Mouse (Mus musculus) right cerebral cortex, postnatal 36 days (tissue): ENCODE measurements at regions not wholly inside any gene's neighbourhood (a gene's known extent, or its start where the extent isn't known, plus 50 kb on each side); places are given as distances from the start of the nearest gene placed in this dataset.

ENCODE experiments used
- DNase-seq, 2 experiments: peaks; one replicate each; pipeline ENCODE4 v3.0.0; 2022; ENCODE audit warnings: low spot score in 2 of 2, mixed read lengths in 1 of 2

GRCm38 (mm10) chr13:45275391-45275790 lies 114.2 kb upstream of the Mylip start:
- no peak for DNase-seq

DNA sequence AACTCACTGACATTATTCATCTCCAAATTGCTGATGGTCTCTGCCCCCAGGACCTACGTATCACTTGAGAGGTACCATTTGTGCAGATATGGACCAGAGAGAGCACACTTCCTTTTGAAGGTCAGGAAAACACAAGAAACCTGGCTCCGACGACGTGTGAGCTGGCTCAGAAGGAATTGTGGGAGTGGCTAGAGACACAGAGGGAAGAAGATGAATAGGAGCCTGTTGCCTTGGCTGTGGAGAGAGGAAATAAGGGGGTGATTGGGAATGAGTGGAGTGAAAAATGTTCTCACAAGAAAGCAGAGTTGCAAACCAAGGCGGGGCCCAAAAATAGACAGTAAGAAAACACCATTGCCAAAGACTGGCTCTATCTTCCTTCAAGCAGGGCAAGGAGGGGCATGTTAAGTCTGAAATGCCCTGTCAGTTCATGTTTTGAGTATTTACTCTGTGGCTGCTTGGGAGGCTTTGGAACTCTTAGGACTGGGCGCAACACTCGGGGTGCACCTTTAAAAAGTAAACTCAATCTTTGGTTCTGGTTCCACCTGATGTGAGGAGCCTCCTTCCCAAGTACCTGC lies 111.6 kb upstream of the Mylip start:
- DNase-seq = no peak

GRCm38 (mm10) chr13:45281106-45281505 lies 108.4 kb upstream of the Mylip start:
- DNase-seq = no peak

DNA sequence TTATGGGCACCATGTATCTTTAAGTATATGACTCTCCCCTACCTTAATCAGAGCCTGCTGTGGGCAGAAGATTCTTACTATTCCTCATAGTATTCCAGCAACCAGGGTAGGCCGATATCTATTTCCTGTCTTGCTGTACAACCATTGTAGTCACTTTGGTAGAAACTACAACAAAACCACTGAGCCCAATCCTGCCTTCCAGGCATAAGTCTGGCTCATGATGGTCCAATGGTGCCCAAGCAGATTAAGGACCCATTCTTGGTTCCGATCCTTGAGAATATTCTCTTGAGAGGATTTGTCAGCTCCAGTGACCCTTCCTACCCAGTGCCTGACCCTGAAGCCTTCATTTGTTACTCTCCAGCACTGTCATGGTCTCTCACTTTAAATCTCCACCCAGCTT lies 102.9 kb upstream of the Mylip start:
- no peak for DNase-seq

DNA sequence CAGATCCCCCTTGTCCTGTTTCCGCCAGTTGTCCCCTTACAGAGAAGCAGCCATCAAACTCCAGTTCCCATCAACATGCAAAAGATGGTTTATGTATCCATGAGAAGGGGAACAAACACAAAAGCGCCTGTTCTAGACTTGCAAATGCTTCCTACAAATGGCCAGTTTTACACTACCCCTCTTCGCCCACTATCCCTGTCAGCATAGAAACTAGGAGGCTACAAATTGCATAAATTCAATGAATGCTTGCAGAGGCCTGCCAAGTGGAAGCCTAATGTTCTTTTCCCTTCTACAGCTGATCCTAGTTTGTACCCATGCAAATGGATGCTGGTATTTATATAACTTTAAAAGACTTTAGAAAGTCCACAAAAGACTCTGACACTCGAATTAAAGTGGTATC lies 102.3 kb upstream of the Mylip start:
- DNase-seq = peak in 1 of 2 experiments; percentile 10

DNA sequence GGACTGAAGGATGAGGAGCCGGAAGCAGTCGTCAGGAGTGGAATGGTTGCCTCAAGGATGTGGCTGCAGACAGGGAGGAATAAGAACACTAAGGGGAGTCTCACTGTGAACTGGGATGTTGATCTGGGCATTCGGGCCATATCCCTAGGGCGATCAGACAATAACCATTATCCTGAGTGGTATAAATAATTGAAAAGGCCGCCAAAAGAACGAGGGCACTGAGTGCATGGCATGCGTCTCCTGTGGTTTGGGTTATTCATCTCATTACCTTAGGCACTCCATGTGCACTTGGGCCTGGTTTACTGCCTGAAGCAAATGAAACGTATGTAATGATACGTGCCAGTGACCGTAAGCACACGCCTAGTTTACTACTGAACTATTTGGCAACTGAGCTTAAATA lies 99.6 kb upstream of the Mylip start:
- no peak for DNase-seq

DNA sequence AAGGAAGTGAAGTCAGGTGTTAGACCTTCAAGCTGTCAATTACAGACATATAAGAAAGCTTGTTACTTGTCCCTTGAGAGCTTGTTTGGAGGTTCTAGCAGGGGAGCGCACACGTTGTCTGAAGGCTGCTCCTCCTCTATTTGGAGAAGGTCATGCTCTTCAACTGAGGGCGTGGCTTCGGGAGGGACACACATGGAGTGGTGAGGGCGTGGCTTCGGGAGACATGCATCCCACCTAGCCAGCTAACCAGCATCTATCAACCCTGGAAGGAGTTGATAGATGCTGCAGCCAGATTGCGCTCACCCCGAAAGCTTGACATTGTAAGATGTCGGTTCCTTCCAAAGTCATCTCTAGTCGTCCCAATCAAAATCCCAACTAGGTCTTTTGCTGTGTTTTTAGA lies 94.9 kb upstream of the Mylip start:
- DNase-seq = no peak

DNA sequence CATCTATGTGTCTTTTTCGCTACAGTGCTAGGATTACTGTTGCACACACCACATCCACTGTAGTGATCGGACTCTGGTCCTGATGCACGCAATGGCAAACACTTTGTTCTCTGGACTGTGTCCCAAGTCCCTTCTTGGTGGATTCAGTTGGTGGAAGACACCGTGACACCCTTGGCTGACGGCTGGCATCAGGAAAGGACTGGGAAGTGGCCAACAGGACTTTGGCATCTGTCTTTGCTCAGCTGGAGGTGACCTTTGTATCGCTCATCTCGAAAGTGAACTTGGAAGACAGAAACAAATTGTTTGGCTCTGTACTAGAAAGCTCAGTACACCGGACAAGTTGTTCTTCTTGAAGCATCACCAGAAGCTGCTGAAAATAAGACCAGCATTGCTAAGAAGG lies 88.9 kb upstream of the Mylip start:
- no peak for DNase-seq

DNA sequence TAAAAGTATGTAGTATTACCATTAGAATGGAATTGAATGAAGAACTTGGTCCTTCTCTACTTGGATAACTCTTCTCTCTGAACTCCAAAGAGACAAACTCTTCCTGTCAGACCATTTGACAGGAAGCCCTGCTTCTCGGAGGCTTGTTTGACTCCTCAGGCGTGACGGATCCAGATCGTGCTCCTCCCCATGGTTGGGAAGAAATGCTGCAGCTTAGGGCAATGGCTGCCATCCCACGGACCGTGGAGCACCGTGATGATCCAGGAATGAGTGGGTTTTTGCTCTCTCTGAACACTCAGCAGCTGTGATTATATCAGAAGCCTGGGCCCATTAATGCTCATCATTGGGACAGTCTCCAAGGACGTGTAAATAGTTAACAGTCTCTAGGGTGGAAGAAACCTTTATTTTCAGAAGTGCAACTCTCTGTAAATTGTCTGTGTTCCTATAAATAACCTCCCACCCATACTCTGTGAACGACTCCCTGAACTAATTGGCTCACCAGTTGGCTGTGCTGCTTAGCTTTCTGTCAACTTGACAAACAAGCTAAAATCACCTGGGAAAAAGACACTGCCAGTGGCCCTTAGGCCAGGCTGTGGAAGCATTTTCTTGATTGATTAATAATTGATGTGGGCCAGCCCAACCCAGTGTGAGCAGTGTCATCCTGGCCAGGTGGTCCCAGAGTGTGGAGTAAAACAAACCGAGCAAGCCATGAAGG lies 88.2 kb upstream of the Mylip start:
- no peak for DNase-seq

DNA sequence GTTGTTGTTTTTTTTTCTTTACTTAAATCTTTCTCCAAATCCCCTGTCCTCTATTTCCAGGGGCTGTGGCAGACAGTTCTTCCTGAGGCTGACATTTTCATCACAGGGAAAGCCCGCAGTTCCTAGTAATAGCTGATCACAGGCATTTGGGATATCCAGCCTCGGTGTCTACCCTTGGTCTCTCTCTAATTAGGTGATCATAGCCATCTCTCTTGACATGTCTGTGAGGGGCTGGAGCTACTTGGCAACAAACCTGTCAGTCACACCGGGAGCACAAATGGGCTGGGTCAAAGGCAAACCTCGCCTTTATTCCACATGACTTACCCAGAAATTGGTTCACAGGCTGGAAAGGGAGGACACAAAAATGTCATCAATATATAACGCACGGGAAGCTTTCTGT lies 86.7 kb upstream of the Mylip start:
- no peak for DNase-seq

DNA sequence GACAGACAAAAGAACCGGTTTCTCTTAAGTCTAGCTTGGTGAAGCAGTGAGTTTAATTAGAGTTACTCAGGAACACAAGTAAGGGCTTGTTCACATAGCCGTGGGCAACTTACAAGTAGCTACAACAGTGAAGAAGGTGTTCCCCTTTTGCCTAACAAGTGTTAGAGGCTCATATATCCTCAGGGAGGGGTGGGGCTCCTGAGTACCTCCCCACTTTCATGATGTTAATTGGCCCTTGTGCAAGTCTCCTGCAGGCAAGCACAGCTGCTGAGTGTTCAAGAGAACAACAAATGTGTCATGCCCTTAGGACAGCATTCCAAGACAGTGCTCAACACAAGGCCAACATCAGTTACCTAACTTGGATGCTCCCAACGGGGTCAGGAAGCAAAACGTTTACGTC lies 83.4 kb upstream of the Mylip start:
- no peak for DNase-seq

GRCm38 (mm10) chr13:45307226-45307625 lies 82.3 kb upstream of the Mylip start:
- no peak for DNase-seq

- no peak for DNase-seq
These were observed 69.9 kb upstream of the Mylip start for GRCm38 (mm10) chr13:45319646-45320045.

DNA sequence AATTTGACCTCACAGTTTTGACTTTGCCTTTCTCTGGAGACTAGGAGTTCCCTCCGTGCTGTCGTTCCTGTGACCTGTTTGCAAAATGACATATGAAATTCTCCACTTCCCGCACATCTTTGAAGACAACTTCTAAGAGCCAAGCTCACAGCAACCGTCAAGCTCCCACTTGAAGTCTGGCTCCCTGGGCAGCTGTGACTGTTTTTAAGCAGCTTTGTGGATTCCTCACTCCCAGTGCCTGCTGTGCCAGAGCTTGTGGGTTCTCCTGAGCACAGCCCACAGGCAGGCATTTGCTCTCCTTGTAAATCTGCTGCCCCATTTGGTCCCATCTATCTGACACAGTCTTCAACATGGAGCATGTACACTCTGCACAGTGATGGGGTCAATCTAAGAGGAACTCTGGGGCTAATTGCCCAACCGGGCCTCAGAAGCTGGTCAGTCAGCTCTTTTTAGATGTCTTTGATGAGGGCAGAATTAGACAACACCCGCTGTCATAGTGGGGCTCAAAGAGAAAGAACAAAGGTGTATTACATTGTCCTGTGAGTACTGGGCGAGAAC lies 63.7 kb upstream of the Mylip start:
- DNase-seq = peak; percentile 7 to 16

- DNase-seq = no peak
These were observed 62.8 kb upstream of the Mylip start for GRCm38 (mm10) chr13:45326751-45327150.

GRCm38 (mm10) chr13:45330561-45330960 lies 59.0 kb upstream of the Mylip start:
- no peak for DNase-seq

- no peak for DNase-seq
These were observed 57.5 kb upstream of the Mylip start for GRCm38 (mm10) chr13:45332031-45332430.

DNA sequence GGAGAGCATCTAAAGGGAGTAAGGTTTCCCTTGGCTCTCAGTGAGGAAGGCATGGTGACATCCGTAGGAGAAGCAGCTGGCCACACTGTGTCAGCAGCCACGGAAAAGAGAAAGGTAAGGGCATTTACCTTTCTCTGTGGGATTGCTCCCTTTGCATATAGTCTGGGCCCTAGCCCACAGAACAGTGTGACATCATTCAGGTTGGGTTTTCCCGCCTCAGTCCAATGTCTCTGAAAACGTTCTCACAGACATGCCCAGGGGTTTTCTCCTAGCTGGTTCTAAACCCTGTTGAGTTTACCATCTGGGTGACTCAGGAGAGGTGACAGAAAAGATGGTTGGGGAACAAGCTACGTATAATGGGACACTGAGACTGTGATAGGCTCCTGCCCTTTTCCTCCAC lies 55.9 kb upstream of the Mylip start:
- DNase-seq = no peak
